Mouse (Mus musculus): ENCODE measurements around the gene Cdh10. TPM values are rescaled to one million over a fixed set of nuclear protein-coding genes. Genes with fewer than 3 reads are reported as not detected.
A peak's percentile ranks its signal among the peaks of the same experiment; 100 is the strongest.

The Cdh10 gene
- total RNA-seq (2021): under 1 TPM; 0.10 to 0.17 TPM

GRCm38 (mm10) chr15:18818185-18818973, at the start of gene Cdh10:
TSS of gene Cdh10 (plus strand) at chr15:18818947.
- peak; percentile 13 to 20 for DNase-seq
- intact Hi-C loops (cut with DNase I): no loop called here

DNA sequence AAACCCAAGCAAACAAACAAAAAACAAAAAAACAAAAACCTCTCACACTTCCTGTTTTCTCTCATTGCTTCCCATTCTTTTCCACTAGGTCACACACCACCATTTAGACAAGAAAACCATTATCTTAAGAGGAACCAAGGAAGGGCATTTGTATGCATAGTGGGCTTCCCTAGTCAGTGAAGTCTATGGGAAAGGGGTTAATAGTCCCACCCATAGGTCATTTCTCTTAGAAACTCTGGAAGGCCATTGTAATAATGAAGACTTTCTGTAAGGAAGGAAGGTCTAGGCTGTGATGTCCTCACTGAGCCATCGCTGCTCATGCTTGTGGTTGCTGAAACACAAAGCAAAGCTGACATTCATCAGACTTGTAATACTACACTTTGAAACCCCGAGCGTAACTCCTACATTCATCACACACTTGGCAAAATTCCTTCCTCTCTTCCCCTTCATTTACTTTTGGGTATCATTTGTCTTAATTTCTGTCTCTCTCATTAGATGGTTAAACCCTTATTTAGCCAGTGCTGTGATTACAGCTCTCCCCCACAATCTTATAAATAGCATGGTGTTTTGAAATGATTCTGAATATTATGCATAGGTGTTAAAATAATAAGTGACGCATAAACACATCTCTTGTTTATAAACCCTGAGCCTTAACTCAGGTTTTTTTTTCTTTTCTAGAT, 9.5 kb upstream of the Cdh10 start:
- intact Hi-C loops (cut with DNase I): no loop called here
- DNase-seq: no peak

GRCm38 (mm10) chr15:18817707-18818106, 1.0 kb upstream of the Cdh10 start:
- no peak for DNase-seq
- intact Hi-C loops (cut with DNase I): no loop called here

DNA sequence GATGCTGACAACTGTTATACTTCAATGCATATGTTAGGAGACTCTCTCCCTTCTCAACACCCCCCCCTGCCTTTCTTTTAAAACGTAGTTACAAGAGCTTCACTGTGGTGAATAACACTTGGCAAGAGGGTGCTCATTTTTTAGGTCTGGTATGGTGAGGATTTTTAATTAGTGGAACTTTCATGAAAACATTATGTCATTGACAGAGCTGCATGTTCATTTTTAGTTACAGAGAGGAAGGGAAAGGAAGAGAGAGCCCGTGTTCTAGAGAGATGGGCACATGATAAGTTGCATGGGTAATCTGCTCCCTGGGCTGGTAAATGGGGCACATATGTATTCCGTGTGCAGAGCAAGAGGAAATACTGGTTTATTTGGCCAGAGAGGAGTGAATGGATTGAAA, 1.5 kb downstream of the Cdh10 start:
- intact Hi-C loops (cut with DNase I): loop anchor here (2.0 kb wide), 1 partner anchor 457 kb away; no protein-coding TSS in a partner anchor
- no peak for DNase-seq

DNA sequence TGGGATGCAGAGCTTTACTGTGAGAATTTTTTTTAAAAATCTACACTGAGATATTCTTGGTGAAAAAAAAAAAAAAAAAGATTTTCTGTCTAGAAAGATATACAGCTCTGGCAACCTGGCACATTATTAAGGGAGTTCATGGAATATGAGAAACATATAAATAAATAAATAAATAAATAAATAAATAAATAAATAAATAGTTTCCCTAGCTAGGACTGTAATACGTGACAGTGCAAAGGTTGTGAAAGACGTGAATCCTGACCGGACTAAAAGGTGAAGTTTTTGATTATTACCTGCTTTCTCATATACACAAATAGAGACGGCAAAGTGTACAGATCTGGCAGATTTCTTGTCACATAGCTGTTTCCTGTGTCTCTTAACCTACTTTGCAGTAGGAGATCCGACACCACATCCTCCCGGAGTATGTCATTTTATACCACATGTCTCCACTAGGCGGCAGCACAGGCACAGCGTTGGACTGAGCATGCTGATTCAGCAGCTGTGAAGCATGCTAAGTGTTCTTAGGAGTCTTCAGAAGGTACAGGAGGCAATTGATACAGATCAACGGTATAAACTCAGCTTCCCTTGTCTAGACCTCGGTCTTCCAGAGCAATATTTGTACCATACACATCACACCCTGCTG, 2.5 kb downstream of the Cdh10 start:
- DNase-seq: peak; percentile 82 to 89
- intact Hi-C loops (cut with DNase I): loop anchor here (2.0 kb wide), 1 partner anchor 456 kb away; no protein-coding TSS in a partner anchor

GRCm38 (mm10) chr15:18823420-18823819, 4.7 kb downstream of the Cdh10 start:
- intact Hi-C loops (cut with DNase I): no loop called here
- DNase-seq: no peak

DNA sequence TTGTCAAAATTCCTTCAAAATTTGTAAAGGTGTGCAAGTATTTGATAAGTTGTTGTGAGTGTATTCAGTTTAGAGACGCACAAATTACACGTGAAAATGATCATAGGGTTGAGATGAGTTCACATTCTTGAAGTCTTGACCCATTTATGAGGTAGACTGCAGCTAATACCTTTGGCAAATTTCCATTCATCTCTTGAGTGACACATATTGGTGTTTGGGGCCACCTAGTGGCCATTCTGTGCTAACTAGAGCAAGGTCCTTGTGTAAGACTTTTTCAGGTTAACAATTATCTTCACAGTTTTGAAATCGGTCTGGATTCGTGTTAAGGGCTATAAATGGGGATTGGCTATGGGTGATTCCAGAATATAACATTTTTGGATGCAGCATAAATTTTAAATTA, 13.5 kb downstream of the Cdh10 start:
- intact Hi-C loops (cut with DNase I): no loop called here
- peak; percentile 29 to 35 for DNase-seq

DNA sequence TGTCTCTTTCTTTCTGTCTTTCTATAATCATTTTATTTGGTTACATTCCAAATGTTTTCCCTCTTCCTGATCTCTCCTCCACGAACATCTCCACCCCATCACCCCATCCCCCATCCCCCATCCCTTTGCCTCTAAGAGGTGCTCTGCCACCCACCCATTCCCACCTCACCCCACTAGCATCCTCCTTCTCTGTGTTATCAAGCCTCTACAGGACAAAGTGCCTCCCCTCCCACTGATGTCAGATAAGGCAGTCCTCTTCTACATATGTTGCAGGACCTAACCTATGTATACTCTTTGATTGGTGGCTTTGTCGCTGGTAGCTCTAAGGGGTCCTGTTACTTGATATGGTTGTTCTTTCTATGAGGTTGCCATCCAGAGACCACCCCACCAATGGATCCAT, 23.0 kb downstream of the Cdh10 start:
- intact Hi-C loops (cut with DNase I): no loop called here
- DNase-seq: no peak

DNA sequence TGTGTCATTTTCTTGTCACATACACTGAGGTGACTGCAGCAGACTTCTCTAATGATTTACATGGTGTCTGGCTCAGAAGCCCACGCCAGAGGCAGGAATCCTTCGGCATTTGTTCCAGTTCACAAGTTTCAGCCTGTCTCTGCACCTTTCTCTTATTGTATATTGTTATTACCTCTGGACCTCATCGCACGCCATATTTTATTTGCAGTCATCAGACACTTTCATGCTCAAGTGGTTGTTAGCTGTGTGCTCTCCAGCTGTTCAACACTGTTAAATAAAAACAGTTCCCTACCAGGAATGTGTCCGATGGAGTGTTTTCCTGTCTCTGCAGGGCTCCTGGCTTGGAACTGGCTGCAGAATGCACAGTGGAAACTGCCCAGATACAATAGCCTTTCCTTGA, 26.1 kb downstream of the Cdh10 start:
- intact Hi-C loops (cut with DNase I): no loop called here
- no peak for DNase-seq

- intact Hi-C loops (cut with DNase I): no loop called here
- no peak for DNase-seq
These were observed 31.8 kb downstream of the Cdh10 start for GRCm38 (mm10) chr15:18850497-18850896.

DNA sequence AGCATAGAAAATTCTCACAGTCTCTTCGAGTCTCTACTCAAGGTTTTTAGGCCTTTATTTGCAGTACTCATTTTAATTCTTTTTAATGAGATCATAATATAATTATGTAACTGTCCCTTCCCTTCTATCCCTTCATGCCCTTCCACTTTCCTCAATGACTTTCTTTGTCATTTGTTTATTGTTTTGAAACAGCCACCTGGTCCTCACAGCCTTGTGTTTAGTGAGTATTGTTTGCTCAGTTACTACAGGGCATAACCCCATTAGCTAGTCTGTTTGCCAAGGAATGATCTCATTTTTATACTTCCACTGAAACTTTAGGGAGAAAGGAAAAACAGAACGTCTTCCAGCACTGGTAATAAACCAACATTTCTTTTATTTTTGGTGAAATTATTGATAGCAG, 39.4 kb downstream of the Cdh10 start:
- intact Hi-C loops (cut with DNase I): no loop called here
- DNase-seq: no peak

GRCm38 (mm10) chr15:18869871-18870270, 51.1 kb downstream of the Cdh10 start:
- intact Hi-C loops (cut with DNase I): no loop called here
- no peak for DNase-seq

DNA sequence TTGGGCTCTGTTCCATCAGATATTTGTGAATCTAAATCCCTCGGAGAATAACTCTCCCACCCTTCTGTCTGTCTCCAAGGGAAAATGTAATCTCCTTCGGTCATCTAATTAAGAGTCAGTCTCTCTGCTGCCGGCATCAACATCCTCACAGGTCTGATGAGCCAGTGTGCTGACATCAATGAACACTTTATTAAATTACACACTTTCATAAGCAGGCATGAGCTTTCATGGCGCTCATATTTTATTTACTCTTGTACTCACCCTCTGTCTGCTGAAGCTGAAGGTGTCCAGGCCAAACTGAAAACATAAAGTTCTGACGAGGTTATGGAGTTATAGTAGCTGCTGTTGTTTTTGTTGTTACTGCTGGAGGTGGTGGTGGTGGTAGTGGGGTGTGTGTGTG, 62.7 kb downstream of the Cdh10 start:
- intact Hi-C loops (cut with DNase I): no loop called here

GRCm38 (mm10) chr15:18886673-18887072, 67.9 kb downstream of the Cdh10 start:
- intact Hi-C loops (cut with DNase I): no loop called here
- no peak for DNase-seq

More for the DNA sequence above, 62.7 kb downstream of the Cdh10 start:
- DNase-seq: no peak

- intact Hi-C loops (cut with DNase I): no loop called here
- no peak for DNase-seq
These were observed 70.2 kb downstream of the Cdh10 start for GRCm38 (mm10) chr15:18888912-18889311.

GRCm38 (mm10) chr15:18890358-18890757, 71.6 kb downstream of the Cdh10 start:
- intact Hi-C loops (cut with DNase I): no loop called here

DNA sequence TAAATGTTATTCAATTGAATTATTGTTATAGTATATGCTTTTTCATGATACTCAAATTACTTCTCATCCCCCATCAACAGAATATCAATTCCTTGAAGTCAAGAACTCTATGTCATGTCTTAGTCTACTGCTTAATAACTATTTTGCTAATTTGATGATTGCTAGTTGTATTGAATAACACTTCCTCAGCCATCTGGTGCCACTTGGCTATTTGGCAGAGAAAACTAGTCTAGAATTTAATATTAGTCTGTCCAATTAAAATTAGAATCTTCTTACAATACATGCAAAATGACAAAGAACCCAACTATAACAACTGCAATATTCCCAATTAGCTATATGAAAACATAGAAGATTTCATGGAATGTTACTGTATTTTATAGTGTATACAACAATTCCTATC, 82.0 kb downstream of the Cdh10 start:
- no peak for DNase-seq
- intact Hi-C loops (cut with DNase I): no loop called here

More at GRCm38 (mm10) chr15:18890358-18890757, 71.6 kb downstream of the Cdh10 start:
- DNase-seq: no peak

- intact Hi-C loops (cut with DNase I): no loop called here
- no peak for DNase-seq
These were observed 85.4 kb downstream of the Cdh10 start for GRCm38 (mm10) chr15:18904131-18904530.

DNA sequence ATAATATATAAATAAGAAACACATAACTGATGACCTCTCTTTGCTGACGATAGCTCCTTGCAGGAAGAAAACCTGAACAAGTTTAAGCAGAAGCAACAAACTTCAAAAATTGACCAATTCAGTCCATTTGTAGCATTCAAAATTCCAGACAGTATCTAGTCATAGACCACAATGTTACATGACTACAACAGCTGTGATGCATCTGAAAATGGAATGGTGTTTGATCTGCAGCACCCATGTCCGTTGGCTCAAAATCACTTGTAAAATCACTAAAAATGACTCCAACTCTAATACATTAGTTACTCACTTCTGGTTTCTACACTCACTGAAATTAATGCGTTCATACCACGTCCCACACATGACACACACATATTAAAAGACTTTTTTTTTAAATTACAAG, 91.9 kb downstream of the Cdh10 start:
- DNase-seq: no peak
- intact Hi-C loops (cut with DNase I): no loop called here

DNA sequence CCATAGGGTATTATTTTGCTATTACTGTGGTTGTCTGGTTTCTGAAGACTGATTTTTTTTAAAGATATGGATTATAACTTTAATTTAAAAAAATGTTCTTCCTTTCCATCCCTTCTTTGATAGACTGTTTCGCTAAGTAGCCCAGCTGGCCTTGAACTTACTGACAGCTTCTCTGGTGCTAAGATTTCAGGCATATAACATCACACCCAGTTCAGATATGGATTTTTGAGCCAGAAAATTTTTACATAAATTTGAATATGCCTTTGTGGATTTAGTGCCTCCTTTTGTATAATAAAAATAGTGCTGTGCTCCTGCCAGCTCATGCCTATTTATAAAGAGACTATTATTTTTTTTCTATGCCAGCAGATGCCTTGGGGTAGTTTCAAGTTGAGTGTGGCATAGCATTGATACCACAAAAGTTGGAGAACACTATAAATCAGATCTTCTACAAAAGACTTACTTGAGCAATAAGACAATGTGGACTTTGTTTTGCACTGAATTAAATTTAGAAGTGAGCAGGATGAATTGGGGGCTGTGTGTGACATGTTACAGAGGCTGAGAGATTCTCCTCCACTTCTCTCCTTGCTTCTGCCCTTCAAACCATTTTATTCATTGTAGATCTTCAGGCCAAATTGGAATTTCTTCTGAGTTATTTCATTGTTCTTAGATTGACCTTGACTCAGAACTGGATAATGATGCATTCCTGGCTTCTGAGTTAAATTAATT, 106.8 kb downstream of the Cdh10 start:
- no peak for DNase-seq

GRCm38 (mm10) chr15:18926964-18927363, 108.2 kb downstream of the Cdh10 start:
- no peak for DNase-seq
- intact Hi-C loops (cut with DNase I): no loop called here

More for the DNA sequence above, 106.8 kb downstream of the Cdh10 start:
- intact Hi-C loops (cut with DNase I): no loop called here

Measured in heart, postnatal 10 days (tissue).